Mouse (Mus musculus): ENCODE measurements at regions not wholly inside any gene's neighbourhood (a gene's known extent, or its start where the extent isn't known, plus 50 kb on each side); places are given as distances from the start of the nearest gene placed in this dataset.

DNA sequence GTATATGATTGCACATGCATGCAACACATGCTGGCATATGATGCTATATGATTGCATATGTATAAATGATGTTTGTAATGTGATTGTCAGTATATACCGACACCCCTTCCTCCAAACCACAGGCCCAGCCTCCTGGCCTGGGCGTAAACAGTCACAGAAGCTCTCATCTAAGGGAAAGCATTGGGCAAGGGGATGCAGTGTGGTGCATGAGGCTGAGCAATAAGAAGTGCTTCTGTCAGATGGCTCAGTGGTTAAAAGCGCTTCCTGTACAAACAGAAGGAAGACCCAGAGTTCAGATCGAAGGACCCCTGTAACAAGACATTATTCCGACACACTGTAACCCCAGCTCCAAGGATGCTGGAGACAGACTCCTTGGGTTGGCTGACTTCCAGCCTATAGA is 175.0 kb upstream of the Prok2 start:
- 86% methylated on average over 5 of the region's 5 CpGs for WGBS
- H3K27me3 ChIP-seq (ENCODE audit: insufficient read depth, poor library complexity, severe bottlenecking) = peaks cover 83% of the 10 kb centered on the region
- no peaks in the 10 kb centered on the region for H3K36me3 ChIP-seq
- H3K4me1 ChIP-seq = peaks cover 12% of the 10 kb centered on the region; the same call in 1 of the 2 replicates
- no peak overlapping the region for H3K27ac ChIP-seq
- no peak for DNase-seq (ENCODE audit: low spot score)
- H3K9me3 ChIP-seq = no peaks in the 10 kb centered on the region
- no peak overlapping the region for H3K4me3 ChIP-seq

DNA sequence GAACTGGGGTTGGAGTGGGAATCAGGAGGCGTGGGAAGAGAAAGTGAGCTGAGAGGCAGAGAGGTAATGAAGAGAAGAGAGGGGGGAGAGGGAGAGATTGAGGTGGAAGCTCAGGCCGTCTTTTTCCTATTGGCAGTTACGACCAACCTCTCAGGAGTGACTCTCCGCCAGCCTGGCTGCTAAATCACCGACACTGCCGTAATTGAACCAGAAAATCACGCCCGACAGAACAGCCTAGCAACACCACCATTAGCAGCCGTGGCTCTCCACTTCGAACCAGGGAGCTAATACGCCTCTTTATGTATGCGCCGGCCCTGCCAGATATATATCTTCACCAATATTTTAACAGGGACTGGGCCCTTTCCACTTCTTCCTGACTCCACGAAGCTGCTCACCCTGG is 173.5 kb upstream of the Prok2 start:
- peaks cover 82% of the 10 kb centered on the region for H3K27me3 ChIP-seq (ENCODE audit: insufficient read depth, poor library complexity, severe bottlenecking)
- DNase-seq (ENCODE audit: low spot score) = no peak
- 68% methylated on average over 14 of the region's 14 CpGs for WGBS
- no peaks in the 10 kb centered on the region for H3K9me3 ChIP-seq
- H3K4me3 ChIP-seq = no peak overlapping the region
- peaks cover 13% of the 10 kb centered on the region; the same call in 1 of the 2 replicates for H3K4me1 ChIP-seq
- no peaks in the 10 kb centered on the region for H3K36me3 ChIP-seq
- H3K27ac ChIP-seq = no peak overlapping the region

DNA sequence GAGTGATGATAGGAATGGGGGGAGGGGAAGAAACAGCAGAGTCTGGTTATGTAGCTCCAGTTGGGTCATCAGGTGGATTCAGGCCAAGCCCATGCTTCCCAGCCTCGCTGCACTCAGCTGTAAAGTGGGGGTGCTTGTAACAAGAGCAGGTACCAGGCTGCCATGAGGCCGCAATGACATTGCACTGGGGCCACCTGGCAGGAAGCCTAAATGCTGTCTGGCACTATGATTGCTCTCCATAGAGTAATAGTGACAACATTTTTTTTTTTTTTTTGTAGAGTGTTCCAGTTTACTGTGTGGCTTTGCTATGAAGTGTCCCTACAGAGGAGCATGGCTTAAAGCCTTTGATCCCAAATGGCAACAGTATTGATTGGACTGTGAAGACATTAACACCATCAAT is 171.9 kb upstream of the Prok2 start:
- Histone ChIP-seq H3K4me1 (peaks cover 10% of the 10 kb centered on the region; the same call in 1 of the 2 replicates), H3K9me3 (no peaks in the 10 kb centered on the region), H3K4me3 (no peak overlapping the region), H3K27me3 (ENCODE audit: insufficient read depth, poor library complexity, severe bottlenecking) (peaks cover 85% of the 10 kb centered on the region), H3K27ac (no peak overlapping the region), H3K36me3 (no peaks in the 10 kb centered on the region)
- WGBS = 78% methylated on average over 2 of the region's 2 CpGs
- no peak for DNase-seq (ENCODE audit: low spot score)

DNA sequence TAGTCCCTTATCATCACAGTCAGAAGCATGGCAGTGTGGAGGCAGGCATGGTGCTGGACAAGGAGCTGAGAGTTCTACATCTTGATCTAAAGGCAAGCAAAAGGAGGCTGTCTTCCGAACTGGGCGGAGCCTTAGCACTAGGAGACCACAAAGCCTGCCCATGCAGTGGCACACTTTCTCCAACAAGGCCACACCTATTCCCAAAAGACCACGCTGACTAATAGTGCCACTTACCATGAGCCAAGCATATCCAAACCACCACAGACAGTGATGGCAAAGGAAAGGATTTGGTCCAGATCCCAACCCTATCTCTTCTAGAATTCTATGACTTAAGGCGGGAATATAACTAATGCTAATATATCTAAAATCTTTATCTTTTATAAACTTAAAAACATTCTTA is 169.4 kb upstream of the Prok2 start:
- no peak overlapping the region for H3K27ac ChIP-seq
- no peak for DNase-seq (ENCODE audit: low spot score)
- no peak overlapping the region for H3K4me3 ChIP-seq
- H3K9me3 ChIP-seq = no peaks in the 10 kb centered on the region
- H3K4me1 ChIP-seq = peaks cover 8% of the 10 kb centered on the region; the same call in 1 of the 2 replicates
- H3K27me3 ChIP-seq (ENCODE audit: insufficient read depth, poor library complexity, severe bottlenecking) = peaks cover 88% of the 10 kb centered on the region
- WGBS = 89% methylated on average over 4 of the region's 4 CpGs
- no peaks in the 10 kb centered on the region for H3K36me3 ChIP-seq

DNA sequence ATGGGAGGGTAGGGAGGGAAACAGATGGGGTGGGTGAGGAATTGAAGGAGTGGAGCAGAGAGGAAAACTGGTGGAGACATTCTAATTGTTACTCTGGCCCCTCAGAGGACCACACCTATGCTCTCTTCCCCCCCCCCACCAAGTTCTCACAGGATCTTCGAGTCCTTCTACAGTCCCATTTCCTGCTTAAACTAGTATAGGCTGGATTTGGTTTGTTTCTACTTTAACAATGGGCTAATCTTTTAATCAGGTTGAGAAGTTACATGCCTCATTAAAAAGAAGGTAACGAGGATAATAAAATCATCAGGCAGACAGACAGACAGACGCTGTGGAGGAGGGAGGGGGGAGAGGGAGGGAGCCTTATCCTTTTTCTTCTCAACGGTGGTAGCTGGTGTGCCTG is 167.7 kb upstream of the Prok2 start:
- Histone ChIP-seq H3K4me3 (no peak overlapping the region), H3K36me3 (no peaks in the 10 kb centered on the region), H3K27me3 (ENCODE audit: insufficient read depth, poor library complexity, severe bottlenecking) (peaks cover 86% of the 10 kb centered on the region), H3K27ac (no peak overlapping the region), H3K4me1 (peaks cover 11% of the 10 kb centered on the region), H3K9me3 (no peaks in the 10 kb centered on the region)
- 55% methylated on average over 4 of the region's 4 CpGs for WGBS
- DNase-seq (ENCODE audit: low spot score) = no peak

DNA sequence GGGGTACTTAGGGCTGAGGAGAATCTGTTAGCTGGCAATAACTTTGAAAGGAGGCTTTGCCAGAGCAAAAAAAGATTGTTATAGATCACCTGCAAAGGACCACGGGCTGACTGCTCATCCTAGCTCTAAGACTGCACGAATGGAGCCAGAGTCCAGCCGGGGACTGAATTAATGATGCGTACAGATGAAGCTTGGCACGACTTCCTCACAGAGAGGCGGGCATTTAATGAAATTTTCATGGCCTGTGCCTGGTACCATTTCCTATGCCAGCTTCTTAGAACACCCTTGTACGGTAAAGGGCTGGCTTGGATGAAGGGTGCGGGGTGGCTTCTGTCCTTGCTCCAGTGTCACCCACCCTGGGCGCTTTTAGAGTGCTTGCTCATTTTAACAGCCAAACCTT is 166.0 kb upstream of the Prok2 start:
- 86% methylated on average over 9 of the region's 9 CpGs for WGBS
- Histone ChIP-seq H3K27me3 (ENCODE audit: insufficient read depth, poor library complexity, severe bottlenecking) (peaks cover 81% of the 10 kb centered on the region), H3K4me1 (peaks cover 15% of the 10 kb centered on the region)

DNA sequence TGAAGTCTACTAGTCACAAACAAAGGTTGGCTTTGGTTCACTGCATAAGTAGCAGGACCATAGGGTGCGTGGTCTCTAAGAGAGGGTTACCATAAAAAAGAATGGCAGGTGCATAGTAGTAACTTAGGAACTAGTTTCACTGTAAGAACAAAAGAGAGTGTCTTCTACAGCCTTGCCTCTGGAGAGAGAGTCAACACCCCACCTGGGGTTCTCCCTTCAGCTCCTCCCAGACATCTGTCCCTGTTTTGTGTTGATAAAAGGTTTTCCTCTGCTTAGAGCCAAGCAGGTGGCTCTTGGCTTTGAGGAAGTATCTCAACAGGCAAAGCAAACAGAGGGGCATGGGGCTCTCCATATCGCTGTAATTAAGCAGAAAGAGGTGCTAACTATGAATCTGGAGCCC is 165.6 kb upstream of the Prok2 start:
- Histone ChIP-seq H3K36me3 (no peaks in the 10 kb centered on the region), H3K9me3 (no peaks in the 10 kb centered on the region), H3K4me3 (no peak overlapping the region), H3K27ac (no peak overlapping the region), H3K27me3 (ENCODE audit: insufficient read depth, poor library complexity, severe bottlenecking) (peaks cover 80% of the 10 kb centered on the region), H3K4me1 (peaks cover 15% of the 10 kb centered on the region)
- no peak for DNase-seq (ENCODE audit: low spot score)
- WGBS = 59% methylated on average over 2 of the region's 2 CpGs

More for the DNA sequence above, 166.0 kb upstream of the Prok2 start:
- H3K27ac ChIP-seq = no peak overlapping the region
- no peaks in the 10 kb centered on the region for H3K36me3 ChIP-seq
- DNase-seq (ENCODE audit: low spot score) = no peak
- no peak overlapping the region for H3K4me3 ChIP-seq
- no peaks in the 10 kb centered on the region for H3K9me3 ChIP-seq

DNA sequence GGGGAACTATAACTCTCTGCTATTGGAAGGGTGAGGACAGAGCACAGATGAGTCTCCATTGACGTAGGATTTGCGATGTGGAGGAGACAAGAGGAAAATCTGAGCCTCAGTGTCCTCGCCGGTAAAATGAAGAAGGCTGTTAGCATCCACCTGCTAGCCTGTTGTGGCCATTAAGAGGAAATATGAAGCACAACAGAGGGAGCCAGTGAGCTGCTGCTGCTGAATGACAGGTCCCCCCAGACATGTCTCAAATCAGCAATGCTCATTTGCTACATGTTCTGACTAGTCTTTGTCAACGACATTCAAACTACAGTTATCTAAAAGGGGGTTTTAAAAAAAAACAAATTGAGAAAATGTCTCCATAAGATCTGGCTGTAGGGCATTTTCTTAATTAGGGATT is 164.6 kb upstream of the Prok2 start:
- H3K9me3 ChIP-seq = no peaks in the 10 kb centered on the region
- H3K36me3 ChIP-seq = no peaks in the 10 kb centered on the region
- 83% methylated on average over 5 of the region's 5 CpGs for WGBS
- H3K4me3 ChIP-seq = no peak overlapping the region
- H3K4me1 ChIP-seq = peaks cover 11% of the 10 kb centered on the region
- peaks cover 86% of the 10 kb centered on the region for H3K27me3 ChIP-seq (ENCODE audit: insufficient read depth, poor library complexity, severe bottlenecking)
- H3K27ac ChIP-seq = no peak overlapping the region
- no peak for DNase-seq (ENCODE audit: low spot score)

DNA sequence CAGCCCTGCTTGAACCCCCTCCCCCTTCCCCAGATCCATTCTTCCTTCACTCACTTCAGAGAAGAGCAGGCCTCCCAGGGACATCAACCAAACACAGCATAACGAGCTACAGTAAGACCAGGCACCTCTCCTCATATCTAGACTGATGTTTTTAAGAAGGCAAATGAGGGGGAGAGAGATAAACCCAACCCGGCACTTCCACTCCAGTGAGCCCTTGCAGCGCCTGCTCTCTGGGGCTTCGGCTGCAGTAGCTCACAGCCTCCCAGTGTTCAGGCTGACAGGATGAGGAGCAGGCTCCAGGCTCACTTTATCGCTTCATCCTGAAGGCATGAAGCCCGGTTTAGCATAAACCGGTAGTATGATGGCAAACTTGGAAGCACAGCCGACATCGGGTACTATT is 162.9 kb upstream of the Prok2 start:
- no peak for DNase-seq (ENCODE audit: low spot score)
- H3K4me3 ChIP-seq = no peak overlapping the region
- peaks cover 79% of the 10 kb centered on the region for H3K27me3 ChIP-seq (ENCODE audit: insufficient read depth, poor library complexity, severe bottlenecking)
- H3K4me1 ChIP-seq = peaks cover 25% of the 10 kb centered on the region
- H3K27ac ChIP-seq = no peak overlapping the region
- 13% methylated on average over 9 of the region's 9 CpGs for WGBS
- H3K9me3 ChIP-seq = no peaks in the 10 kb centered on the region
- no peaks in the 10 kb centered on the region for H3K36me3 ChIP-seq

DNA sequence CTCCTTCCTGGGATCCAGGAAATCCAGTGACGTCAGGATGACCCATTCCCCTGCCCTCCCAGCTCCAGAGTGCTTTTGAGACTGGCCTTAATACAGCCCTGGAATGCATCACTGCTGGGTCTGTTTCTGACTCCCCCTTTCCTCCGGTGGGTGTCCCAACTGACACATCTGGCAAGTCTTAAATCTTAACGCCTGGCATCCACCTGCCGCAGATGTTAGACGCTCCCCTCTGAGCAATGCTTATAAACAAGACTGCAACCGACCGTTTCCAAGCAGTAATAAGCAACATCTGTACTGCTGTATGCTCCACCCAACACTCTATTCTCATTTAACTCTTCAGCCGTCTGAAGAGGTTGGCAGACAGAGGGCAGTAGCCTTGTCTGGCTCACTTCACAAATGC is 161.7 kb upstream of the Prok2 start:
- Histone ChIP-seq H3K9me3 (no peaks in the 10 kb centered on the region), H3K4me3 (no peak overlapping the region), H3K27ac (no peak overlapping the region), H3K36me3 (no peaks in the 10 kb centered on the region), H3K27me3 (ENCODE audit: insufficient read depth, poor library complexity, severe bottlenecking) (peaks cover 75% of the 10 kb centered on the region), H3K4me1 (peaks cover 28% of the 10 kb centered on the region)
- DNase-seq (ENCODE audit: low spot score) = no peak
- WGBS = 55% methylated on average over 8 of the region's 8 CpGs

DNA sequence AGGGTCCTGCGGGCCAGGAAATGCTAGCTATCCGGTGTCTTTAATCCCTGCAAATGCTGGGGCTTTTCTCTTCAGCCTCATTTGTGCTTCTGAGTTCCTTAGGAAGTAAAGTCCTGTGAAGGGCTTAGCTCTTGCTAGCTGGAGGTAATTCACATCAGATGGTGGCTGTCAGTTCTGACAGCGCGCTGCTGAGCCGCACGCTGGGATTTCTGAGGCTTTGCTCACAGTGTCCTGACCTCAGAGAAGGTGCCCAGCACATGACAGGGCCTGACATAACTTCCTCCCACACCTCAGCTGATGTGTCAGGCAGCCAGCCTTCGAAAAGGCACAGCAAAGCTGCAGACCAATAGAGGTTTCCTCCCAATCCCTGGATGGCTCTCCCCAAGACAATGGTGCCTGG is 158.6 kb upstream of the Prok2 start:
- Histone ChIP-seq H3K36me3 (no peaks in the 10 kb centered on the region), H3K27me3 (ENCODE audit: insufficient read depth, poor library complexity, severe bottlenecking) (peaks cover 65% of the 10 kb centered on the region; the same call in 1 of the 2 replicates), H3K9me3 (no peaks in the 10 kb centered on the region), H3K27ac (peak overlapping the region; percentile 37; the same call in 1 of the 2 replicates), H3K4me1 (peaks cover 28% of the 10 kb centered on the region), H3K4me3 (no peak overlapping the region)
- WGBS = 4% methylated on average over 7 of the region's 7 CpGs
- DNase-seq (ENCODE audit: low spot score) = no peak

DNA sequence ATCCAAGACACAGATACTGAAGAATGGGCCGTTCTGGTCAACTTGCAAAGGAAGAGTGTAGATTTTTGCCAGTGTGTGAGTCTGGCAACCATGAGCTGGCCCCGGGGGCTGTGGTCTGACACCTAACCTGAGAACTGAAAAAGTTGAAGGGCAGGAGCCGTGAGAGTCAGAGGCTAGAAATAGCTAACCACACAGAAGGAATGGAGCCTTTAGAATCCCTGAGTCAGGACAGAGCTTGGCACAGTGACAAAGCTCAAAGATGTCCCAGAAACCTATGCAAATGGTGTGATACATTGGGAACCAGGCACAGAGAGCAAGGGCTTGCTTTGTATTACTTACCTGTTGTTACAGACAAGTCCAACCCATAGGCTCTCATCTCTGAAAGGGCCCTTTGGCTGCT is 157.9 kb upstream of the Prok2 start:
- WGBS = 59% methylated on average over 3 of the region's 3 CpGs
- Histone ChIP-seq H3K36me3 (no peaks in the 10 kb centered on the region), H3K4me3 (no peak overlapping the region), H3K27ac (peak overlapping the region; percentile 37; the same call in 1 of the 2 replicates), H3K27me3 (ENCODE audit: insufficient read depth, poor library complexity, severe bottlenecking) (peaks cover 65% of the 10 kb centered on the region; the same call in 1 of the 2 replicates), H3K4me1 (peaks cover 26% of the 10 kb centered on the region), H3K9me3 (no peaks in the 10 kb centered on the region)
- DNase-seq (ENCODE audit: low spot score) = no peak

DNA sequence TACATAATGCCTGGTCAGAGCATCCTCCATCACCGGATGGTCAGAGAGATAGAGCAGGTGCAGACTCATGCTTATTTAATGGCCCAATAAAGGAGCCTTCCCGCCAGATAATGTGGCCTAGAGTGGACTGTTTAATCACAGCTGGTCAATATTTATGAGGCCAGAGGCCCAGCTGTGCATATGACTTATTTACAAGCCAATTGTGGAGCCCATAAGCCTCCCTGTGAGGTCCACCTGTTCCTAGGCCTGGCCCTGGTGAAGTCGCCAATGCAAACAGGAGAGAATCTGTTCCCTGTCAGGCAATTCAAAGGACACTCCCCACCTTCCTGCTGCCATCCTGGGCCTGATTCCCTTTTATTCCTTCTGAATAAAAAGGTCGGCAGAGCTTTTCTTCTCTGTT is 155.4 kb upstream of the Prok2 start:
- Histone ChIP-seq H3K9me3 (no peaks in the 10 kb centered on the region), H3K36me3 (no peaks in the 10 kb centered on the region), H3K27ac (no peak overlapping the region), H3K4me1 (peaks cover 21% of the 10 kb centered on the region), H3K4me3 (no peak overlapping the region), H3K27me3 (ENCODE audit: insufficient read depth, poor library complexity, severe bottlenecking) (peaks cover 46% of the 10 kb centered on the region; the same call in 1 of the 2 replicates)
- no peak for DNase-seq (ENCODE audit: low spot score)
- WGBS = 58% methylated on average over 4 of the region's 4 CpGs

DNA sequence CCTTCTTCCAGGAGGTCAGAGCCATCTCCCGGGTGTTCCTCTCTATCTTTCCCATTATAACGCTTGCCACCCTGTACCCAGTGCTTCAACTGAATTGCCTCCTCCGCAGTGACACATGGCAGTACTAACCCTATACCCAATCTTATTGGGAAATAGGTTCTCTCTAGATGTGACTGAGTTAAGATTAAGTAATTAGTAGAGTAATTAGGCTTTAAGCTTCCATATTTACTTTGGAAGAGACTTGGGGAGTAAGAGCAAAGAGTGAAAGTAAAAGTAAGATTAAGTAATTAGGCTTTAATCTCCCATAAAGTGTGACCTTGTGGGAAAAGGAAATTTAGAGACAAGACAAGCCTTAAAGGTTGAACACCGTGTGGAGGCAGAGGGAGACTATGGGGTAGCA is 148.7 kb upstream of the Prok2 start:
- Histone ChIP-seq H3K9me3 (no peaks in the 10 kb centered on the region), H3K27ac (no peak overlapping the region), H3K4me1 (no peaks in the 10 kb centered on the region), H3K4me3 (no peak overlapping the region), H3K36me3 (no peaks in the 10 kb centered on the region), H3K27me3 (ENCODE audit: insufficient read depth, poor library complexity, severe bottlenecking) (peaks cover 6% of the 10 kb centered on the region; the same call in 1 of the 2 replicates)
- WGBS = 79% methylated on average over 4 of the region's 4 CpGs
- no peak for DNase-seq (ENCODE audit: low spot score)

Data from heart, embryonic 10.5 days (tissue).